Mouse (Mus musculus): ENCODE results near the gene Zfp57. TPM values are rescaled to one million over a fixed set of nuclear protein-coding genes. Genes with fewer than 3 reads are reported as not detected.
A peak's percentile ranks its signal among the peaks of the same experiment; 100 is the strongest.

Zfp57 gene
- total RNA-seq, 2 experiments from 2014 or later, result 15.9 to 18.1 TPM

- DNase-seq, result peak; percentile 63 to 68
Measured at GRCm38 (mm10) chr17:37046312-37047112, 45.5 kb downstream of the Zfp57 start.

- DNase-seq, result no peak
Measured at GRCm38 (mm10) chr17:37047332-37047976, 46.5 kb downstream of the Zfp57 start.

DNA sequence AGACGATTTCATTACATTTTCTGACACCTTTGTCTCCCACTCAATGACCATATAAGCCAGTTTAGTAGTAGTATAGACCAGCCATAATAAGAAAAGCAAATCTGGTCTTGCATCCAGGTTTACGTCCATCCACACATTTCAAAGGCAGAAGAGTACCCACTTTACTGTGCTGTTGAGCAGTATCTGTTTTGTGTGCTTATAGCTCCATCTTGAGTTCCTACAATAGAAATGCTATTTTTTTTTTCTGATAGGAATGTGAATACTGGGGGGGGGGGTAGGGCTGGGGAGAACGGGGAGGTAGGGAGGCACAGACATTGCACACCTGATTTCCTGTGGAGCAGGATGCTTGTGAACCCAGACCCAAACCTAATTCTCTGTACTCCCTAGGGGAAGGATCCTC is 47.0 kb downstream of the Zfp57 start:
- DNase-seq, result no peak

GRCm38 (mm10) chr17:37048383-37048782 is 47.4 kb downstream of the Zfp57 start:
- no peak for DNase-seq

GRCm38 (mm10) chr17:37049570-37050310 is 48.8 kb downstream of the Zfp57 start:
- DNase-seq, result peak; percentile 81 to 84

DNA sequence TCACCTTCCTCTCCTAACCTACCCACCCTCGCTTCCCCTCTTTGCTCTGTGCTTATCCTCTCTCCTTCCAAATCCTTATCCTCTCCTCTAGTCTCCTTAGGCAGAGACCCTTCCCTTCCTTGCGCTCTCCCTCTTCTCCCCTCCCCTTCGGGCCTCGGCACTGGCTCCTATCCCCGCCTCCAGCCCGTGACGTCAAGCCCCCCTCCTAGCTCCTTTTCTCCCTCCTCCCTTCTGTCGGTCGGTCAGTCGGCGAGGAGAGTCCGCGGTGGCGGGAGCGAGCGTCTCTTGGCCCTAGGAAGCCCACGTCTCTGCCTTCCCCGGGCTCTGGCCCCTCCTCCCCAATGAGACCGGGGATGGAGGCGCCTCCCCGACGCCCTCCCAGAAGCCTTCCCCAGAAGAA is 49.4 kb downstream of the Zfp57 start:
- DNase-seq, result peak; percentile 93

DNA sequence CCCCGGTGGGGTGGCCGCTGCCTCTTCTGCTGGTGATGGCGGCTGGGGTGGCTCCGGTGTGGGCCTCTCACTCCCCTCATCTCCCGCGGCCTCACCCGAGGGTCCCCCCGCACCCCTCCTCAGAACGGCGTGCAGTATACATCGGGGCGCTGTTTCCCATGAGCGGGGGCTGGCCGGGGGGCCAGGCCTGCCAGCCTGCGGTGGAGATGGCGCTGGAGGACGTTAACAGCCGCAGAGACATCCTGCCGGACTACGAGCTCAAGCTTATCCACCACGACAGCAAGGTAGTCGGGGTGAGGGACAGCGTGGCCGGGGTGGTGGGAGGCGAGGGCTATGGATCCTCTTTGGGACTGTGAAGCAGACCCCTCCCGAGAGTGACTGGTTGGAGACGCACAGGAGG is 49.9 kb downstream of the Zfp57 start:
- DNase-seq, result peak in 1 of 2 experiments; percentile 54

DNA sequence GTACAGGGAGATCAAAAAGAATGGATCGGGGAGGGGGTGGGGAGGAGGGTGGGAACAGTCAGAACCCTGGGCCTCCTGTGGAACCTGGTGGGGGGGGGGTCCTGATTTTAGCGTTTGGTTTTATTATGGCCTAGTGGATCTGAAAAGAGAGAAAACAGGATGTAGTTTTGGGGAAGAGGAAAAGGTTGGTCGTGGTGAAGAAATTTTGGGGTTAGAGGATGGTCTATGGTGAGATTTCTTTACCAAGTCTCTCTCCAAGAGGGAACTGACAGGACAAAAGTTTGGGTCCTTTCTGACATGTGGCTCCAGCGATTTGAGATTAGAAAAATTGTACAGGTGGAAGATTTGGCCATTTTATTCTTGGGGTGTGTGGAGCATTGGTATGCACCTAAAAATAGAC is 50.8 kb downstream of the Zfp57 start:
- no peak for DNase-seq

- no peak for DNase-seq
Measured at GRCm38 (mm10) chr17:37056957-37057356, 56.0 kb downstream of the Zfp57 start.

Other genes with a start within 250 kb of the Zfp57 start
- gene H2-M10.5, start 228.3 kb upstream of the Zfp57 start, total RNA-seq (2021), result not detected
- gene H2-M10.6, start 189.0 kb upstream of the Zfp57 start, total RNA-seq (2021), result not detected
- gene Trim26, start 164.0 kb upstream of the Zfp57 start, total RNA-seq (2021), result 10 to 100 TPM; 15.9 to 20.3 TPM
- not detected for gene Trim15, start 134.0 kb upstream of the Zfp57 start, total RNA-seq (2021)
- not detected for gene Trim10, start 131.6 kb upstream of the Zfp57 start, total RNA-seq (2021)
- gene Trim40, start 111.0 kb upstream of the Zfp57 start, total RNA-seq (2021), result not detected
- not detected for gene Trim31, start 103.0 kb upstream of the Zfp57 start, total RNA-seq (2021)
- 1 to 10 TPM; 4.4 to 7.3 TPM for gene Rnf39, start 58.2 kb upstream of the Zfp57 start, total RNA-seq (2021)
- 100 to 1,000 TPM; 132 to 138 TPM for gene Ppp1r11, start 49.4 kb upstream of the Zfp57 start, total RNA-seq (2021)
- gene Znrd1, start 42.6 kb upstream of the Zfp57 start, total RNA-seq (2021), result 10 to 100 TPM; 37.6 to 41.3 TPM
- gene Znrd1as, start 42.6 kb upstream of the Zfp57 start, total RNA-seq (2021), result 1 to 10 TPM; 6.1 to 8.8 TPM
- gene 2410137M14Rik, start 19.9 kb upstream of the Zfp57 start, total RNA-seq (2021), result not detected
- gene H2-M5, start 11.6 kb upstream of the Zfp57 start, total RNA-seq (2021), result 1 to 10 TPM in 1 of 2 experiments, under 1 TPM in 1; 1.00 to 1.1 TPM
- gene Mog, start 22.2 kb downstream of the Zfp57 start, total RNA-seq (2021), result 10 to 100 TPM; 67.6 to 72.6 TPM
- gene Gabbr1, start 44.8 kb downstream of the Zfp57 start, total RNA-seq (2021), result 100 to 1,000 TPM; 688 to 703 TPM
- gene Olfr90, start 87.3 kb downstream of the Zfp57 start, total RNA-seq (2021), result not detected
- gene Olfr91, start 97.1 kb downstream of the Zfp57 start, total RNA-seq (2021), result not detected
- gene Olfr92, start 118.9 kb downstream of the Zfp57 start, total RNA-seq (2021), result not detected
- not detected for gene Olfr93, start 160.3 kb downstream of the Zfp57 start, total RNA-seq (2021)
- gene Ubd, start 192.7 kb downstream of the Zfp57 start, total RNA-seq (2021), result not detected
- gene Olfr94, start 199.8 kb downstream of the Zfp57 start, total RNA-seq (2021), result not detected
- gene Olfr95, start 212.0 kb downstream of the Zfp57 start, total RNA-seq (2021), result not detected
- not detected for gene Olfr96, start 219.0 kb downstream of the Zfp57 start, total RNA-seq (2021)
- not detected for gene Olfr97, start 236.2 kb downstream of the Zfp57 start, total RNA-seq (2021)

Data from layer of hippocampus, postnatal 36 days (tissue).